Mouse (Mus musculus) left cerebral cortex, adult 8-10 months (tissue): ENCODE measurements at regions not wholly inside any gene's neighbourhood (a gene's known extent, or its start where the extent isn't known, plus 50 kb on each side); places are given as distances from the start of the nearest gene placed in this dataset.

Experiments used
- DNase-seq, 2 experiments: peaks; one replicate each; pipeline ENCODE4 v3.0.0; 2022; ENCODE audit warnings: low spot score in 2 of 2

GRCm38 (mm10) chr3:156410126-156410525 lies 151.5 kb upstream of the Negr1 start:
- DNase-seq, result no peak

GRCm38 (mm10) chr3:156412757-156413156 lies 148.8 kb upstream of the Negr1 start:
- DNase-seq, result no peak

- DNase-seq, result no peak
Observed at GRCm38 (mm10) chr3:156414431-156415427, 146.9 kb upstream of the Negr1 start.

GRCm38 (mm10) chr3:156418124-156418523 lies 143.5 kb upstream of the Negr1 start:
- no peak for DNase-seq

- no peak for DNase-seq
Observed at GRCm38 (mm10) chr3:156423100-156423499, 138.5 kb upstream of the Negr1 start.

GRCm38 (mm10) chr3:156455042-156455441 lies 106.6 kb upstream of the Negr1 start:
- no peak for DNase-seq

- no peak for DNase-seq
Observed at GRCm38 (mm10) chr3:156463299-156463698, 98.3 kb upstream of the Negr1 start.

- DNase-seq, result no peak
Observed at GRCm38 (mm10) chr3:156465601-156466000, 96.0 kb upstream of the Negr1 start.

- no peak for DNase-seq
Observed at GRCm38 (mm10) chr3:156472665-156473064, 88.9 kb upstream of the Negr1 start.
